14 mouse cellular contexts compared by ENCODE assay signal in the genomic region with DNA sequence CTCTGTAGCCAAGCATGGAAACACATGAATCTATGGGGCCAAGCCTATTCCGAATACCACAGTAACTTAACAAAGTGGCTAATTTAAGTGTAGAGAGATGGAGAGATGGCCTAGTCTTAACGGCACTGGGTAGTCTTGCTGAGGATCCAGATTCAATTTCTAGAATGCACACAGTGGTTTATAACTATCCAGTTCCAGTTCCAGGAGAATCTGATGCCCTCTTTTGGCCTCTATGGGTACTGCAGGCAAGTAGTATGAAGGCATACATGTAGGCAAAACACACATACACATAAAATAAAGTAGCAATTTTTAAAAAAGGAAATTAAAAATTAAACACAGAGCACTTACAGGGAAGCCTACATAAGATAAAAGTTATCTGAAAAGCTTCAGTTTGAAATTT.
"Had no signal": no experiment of that assay in that cellular context is flagged by ENCODE, and none has a peak within 500 bp of the region (broad histone marks: within the 10 kb centered on the region; RNA-seq: fewer than 3 reads in every experiment).

No protein-coding gene starts in this region.

- DNase-seq: kidney, adult 8-10 months; kidney, postnatal 25 days; layer of hippocampus, adult 9-11 months; midbrain, embryonic 14.5 days; right cerebral cortex, postnatal 14 days; thymus, adult 2 months; thymus, postnatal 36 days had no signal

- H3K9ac ChIP-seq: limb, embryonic 13.5 days; liver, embryonic 15.5 days; lung, embryonic 15.5 days; neural tube, embryonic 13.5 days; stomach, embryonic 15.5 days had no signal

- H3K4me2 ChIP-seq: limb, embryonic 13.5 days; liver, embryonic 11.5 days; liver, embryonic 15.5 days; lung, embryonic 15.5 days; neural tube, embryonic 13.5 days; stomach, embryonic 15.5 days had no signal

- ATAC-seq: intestine, postnatal 0 days had no signal

- H3K4me3 ChIP-seq: limb, embryonic 13.5 days; liver, embryonic 15.5 days; lung, embryonic 15.5 days; neural tube, embryonic 13.5 days; stomach, embryonic 15.5 days had no signal

- H3K9me3 ChIP-seq: limb, embryonic 13.5 days; liver, embryonic 15.5 days; lung, embryonic 15.5 days; neural tube, embryonic 13.5 days; stomach, embryonic 15.5 days had no signal

- H3K27ac ChIP-seq: limb, embryonic 13.5 days; liver, embryonic 15.5 days; lung, embryonic 15.5 days; neural tube, embryonic 13.5 days; stomach, embryonic 15.5 days had no signal

- H3K27me3 ChIP-seq: limb, embryonic 13.5 days; liver, embryonic 15.5 days; lung, embryonic 15.5 days; neural tube, embryonic 13.5 days; stomach, embryonic 15.5 days had no signal

- H3K36me3 ChIP-seq: limb, embryonic 13.5 days; liver, embryonic 15.5 days; lung, embryonic 15.5 days; neural tube, embryonic 13.5 days; stomach, embryonic 15.5 days had no signal

- H3K4me1 ChIP-seq: limb, embryonic 13.5 days; liver, embryonic 15.5 days; lung, embryonic 15.5 days; neural tube, embryonic 13.5 days; stomach, embryonic 15.5 days had no signal
